In genomic region chr17:26123267-26123684, GRCm38 (mm10) we compare ENCODE assay signal across 8 mouse cellular contexts. TPM values are rescaled to one million over a fixed set of nuclear protein-coding genes. Genes with fewer than 3 reads are reported as not detected.
DNase-seq lines count a peak whose midpoint lies in the region; ATAC-seq and TF ChIP-seq lines count a peak whose summit lies in the region.

TSS of gene Mrpl28 (plus strand) at chr17:26123500.

- 1% methylated on average over 32 of the region's 32 CpGs for WGBS in embryonic facial prominence, embryonic 13.5 days
- under 1% methylated on average over 32 of the region's 32 CpGs for WGBS in kidney, adult 2 months
- WGBS in limb, embryonic 12.5 days, result under 1% methylated on average over 32 of the region's 32 CpGs
- WGBS in midbrain, embryonic 15.5 days, result under 1% methylated on average over 32 of the region's 32 CpGs
- WGBS in spleen, adult 2 months, result 1% methylated on average over 32 of the region's 32 CpGs

- H3K9ac ChIP-seq in embryonic facial prominence, embryonic 13.5 days, result peak within 1 kb of the TSS; percentile 94
- H3K9ac ChIP-seq in limb, embryonic 12.5 days (replicated peaks), result peak within 1 kb of the TSS; percentile 83
- H3K9ac ChIP-seq in midbrain, embryonic 15.5 days, result peak within 1 kb of the TSS; percentile 64

- TF ChIP-seq POLR2A in kidney, adult 2 months (IDR thresholded peaks at IDR 0.05; ENCODE audit: low read depth, low read length), result peak; percentile 98
- peak; percentile 91 for TF ChIP-seq POLR2A in spleen, adult 2 months (IDR thresholded peaks at IDR 0.05; ENCODE audit: low read depth, low read length)

- no peak for TF ChIP-seq CTCF in kidney, adult 2 months (conservative IDR thresholded peaks at IDR 0.05; ENCODE audit: insufficient read depth, insufficient read length, low read depth, low read length)
- TF ChIP-seq CTCF in spleen, adult 2 months (IDR thresholded peaks at IDR 0.05; ENCODE audit: extremely low read depth, insufficient read depth, insufficient read length, insufficient replicate concordance), result no peak

- peak; percentile 90 for DNase-seq in 3134 (ENCODE audit: extremely low read depth, insufficient read length, low spot score)
- DNase-seq in adrenal gland, postnatal 36 days, result peak; percentile 91 to 92
- peak; percentile 94 to 96 for DNase-seq in heart, adult 18-20 months
- DNase-seq in kidney, adult 2 months, result peak; percentile 98
- peak; percentile 82 to 89 for DNase-seq in spleen, adult 2 months (ENCODE audit: low read depth in 1 of 2, low spot score in 2 of 2)

- H3K9me3 ChIP-seq in embryonic facial prominence, embryonic 13.5 days, result no peaks in the 10 kb centered on the region
- no peaks in the 10 kb centered on the region for H3K9me3 ChIP-seq in limb, embryonic 12.5 days
- H3K9me3 ChIP-seq in midbrain, embryonic 15.5 days, result no peaks in the 10 kb centered on the region

- ATAC-seq in embryonic facial prominence, embryonic 13.5 days (ENCODE audit: insufficient number of reproducible peaks, insufficient read depth, low FRiP score, low TSS enrichment, low read depth), result peak; percentile 85
- ATAC-seq in limb, embryonic 12.5 days (ENCODE audit: insufficient number of reproducible peaks, insufficient read depth, low FRiP score, low TSS enrichment, low read depth), result peak; percentile 89
- peak; percentile 93 for ATAC-seq in midbrain, embryonic 15.5 days (replicated peaks)

- H3K4me3 ChIP-seq in embryonic facial prominence, embryonic 13.5 days, result peak within 1 kb of the TSS; percentile 96
- peak within 1 kb of the TSS; percentile 82 for H3K4me3 ChIP-seq in kidney, adult 2 months (ENCODE audit: insufficient read depth, low read depth, low read length)
- peak within 1 kb of the TSS; percentile 92 for H3K4me3 ChIP-seq in limb, embryonic 12.5 days (replicated peaks)
- peak within 1 kb of the TSS; percentile 76 for H3K4me3 ChIP-seq in midbrain, embryonic 15.5 days
- peak within 1 kb of the TSS; percentile 89 for H3K4me3 ChIP-seq in spleen, adult 2 months (ENCODE audit: extremely low read depth, insufficient read depth, insufficient read length)

- H3K27me3 ChIP-seq in embryonic facial prominence, embryonic 13.5 days, result peaks cover 14% of the 10 kb centered on the region
- H3K27me3 ChIP-seq in kidney, adult 2 months (replicated peaks; ENCODE audit: control insufficient read depth, insufficient read depth, low read length), result no peaks in the 10 kb centered on the region
- peaks cover 18% of the 10 kb centered on the region for H3K27me3 ChIP-seq in limb, embryonic 12.5 days
- 0 out of 2 replicates have a peak, but pooled peaks cover 6% of the 10 kb centered on the region for H3K27me3 ChIP-seq in midbrain, embryonic 15.5 days (replicated peaks)
- H3K27me3 ChIP-seq in spleen, adult 2 months (ENCODE audit: control insufficient read depth, insufficient read depth, low read length), result no peaks in the 10 kb centered on the region

- peak within 1 kb of the TSS; percentile 28; the same call in 1 of the 2 replicates for H3K27ac ChIP-seq in embryonic facial prominence, embryonic 13.5 days
- no peak within 1 kb of the TSS for H3K27ac ChIP-seq in kidney, adult 2 months (ENCODE audit: insufficient read depth, low read depth, low read length)
- H3K27ac ChIP-seq in limb, embryonic 12.5 days, result no peak within 1 kb of the TSS
- peak within 1 kb of the TSS; percentile 31; the same call in 1 of the 2 replicates for H3K27ac ChIP-seq in midbrain, embryonic 15.5 days
- H3K27ac ChIP-seq in spleen, adult 2 months (ENCODE audit: insufficient read depth, low read length), result peak within 1 kb of the TSS; percentile 53

- H3K4me1 ChIP-seq in embryonic facial prominence, embryonic 13.5 days, result peaks cover 25% of the 10 kb centered on the region
- 0 out of 2 replicates have a peak, but pooled peaks cover 6% of the 10 kb centered on the region for H3K4me1 ChIP-seq in kidney, adult 2 months (ENCODE audit: control insufficient read depth, insufficient read depth, low read length)
- H3K4me1 ChIP-seq in limb, embryonic 12.5 days (replicated peaks), result peaks cover 11% of the 10 kb centered on the region
- peaks cover 19% of the 10 kb centered on the region for H3K4me1 ChIP-seq in midbrain, embryonic 15.5 days
- peaks cover 8% of the 10 kb centered on the region; the same call in 1 of the 2 replicates for H3K4me1 ChIP-seq in spleen, adult 2 months (ENCODE audit: control insufficient read depth, insufficient read depth, insufficient read length)

- peaks cover 33% of the 10 kb centered on the region for H3K36me3 ChIP-seq in embryonic facial prominence, embryonic 13.5 days
- H3K36me3 ChIP-seq in kidney, adult 2 months (ENCODE audit: control insufficient read depth, insufficient read depth, low read length), result no peaks in the 10 kb centered on the region; the same call in 1 of the 2 replicates
- peaks cover 34% of the 10 kb centered on the region for H3K36me3 ChIP-seq in limb, embryonic 12.5 days
- peaks cover 13% of the 10 kb centered on the region for H3K36me3 ChIP-seq in midbrain, embryonic 15.5 days (replicated peaks)
- peaks cover 9% of the 10 kb centered on the region for H3K36me3 ChIP-seq in spleen, adult 2 months (ENCODE audit: control insufficient read depth, insufficient read depth, low read length)

- peak within 1 kb of the TSS; percentile 96 for H3K4me2 ChIP-seq in embryonic facial prominence, embryonic 13.5 days
- H3K4me2 ChIP-seq in limb, embryonic 12.5 days, result peak within 1 kb of the TSS; percentile 92
- peak within 1 kb of the TSS; percentile 84 for H3K4me2 ChIP-seq in midbrain, embryonic 15.5 days

RNA-seq across cellular contexts. Expression of gene Mrpl28, which starts in this region (rescaled TPM):
- 10 to 100 TPM; 85.8 to 88.4 TPM for total RNA-seq in adrenal gland, postnatal 36 days (2021)
- 180 and 209 TPM in 2 replicates for polyA plus RNA-seq in embryonic facial prominence, embryonic 13.5 days (2015; fragmentation: Nextera tagmentation; extraction: Ambion mirVana)
- total RNA-seq in heart, adult 18-20 months (2021), result 100 to 1,000 TPM; 165 to 179 TPM
- 130 and 137 TPM in 2 replicates for polyA plus RNA-seq in kidney, adult 2 months (2012; rRNA removed)
- 203 and 218 TPM in 2 replicates for polyA plus RNA-seq in limb, embryonic 12.5 days (2016; fragmentation: Nextera tagmentation; extraction: Ambion mirVana)
- polyA plus RNA-seq in midbrain, embryonic 15.5 days (2015; fragmentation: Nextera tagmentation; extraction: Ambion mirVana), result 172 and 179 TPM in 2 replicates
- 39.5 and 49.5 TPM in 2 replicates for polyA plus RNA-seq in spleen, adult 2 months (2012; rRNA removed)

Comparison
In these comparisons a context has a peak if more than half of its experiments do, and no peak if none do; other contexts are left out.
1. H3K27ac ChIP-seq: peak in embryonic facial prominence, embryonic 13.5 days (single experiment), midbrain, embryonic 15.5 days (single experiment) and spleen, adult 2 months (single experiment); none in kidney, adult 2 months (single experiment) and limb, embryonic 12.5 days (single experiment).
2. Peak in every context shown above with its lines, with median percentiles within 50 percentile points of each other: DNase-seq, ATAC-seq, H3K4me2 ChIP-seq, H3K4me3 ChIP-seq and H3K9ac ChIP-seq.